Mouse (Mus musculus): ENCODE data around the gene Znhit3.

Znhit3 gene

DNA sequence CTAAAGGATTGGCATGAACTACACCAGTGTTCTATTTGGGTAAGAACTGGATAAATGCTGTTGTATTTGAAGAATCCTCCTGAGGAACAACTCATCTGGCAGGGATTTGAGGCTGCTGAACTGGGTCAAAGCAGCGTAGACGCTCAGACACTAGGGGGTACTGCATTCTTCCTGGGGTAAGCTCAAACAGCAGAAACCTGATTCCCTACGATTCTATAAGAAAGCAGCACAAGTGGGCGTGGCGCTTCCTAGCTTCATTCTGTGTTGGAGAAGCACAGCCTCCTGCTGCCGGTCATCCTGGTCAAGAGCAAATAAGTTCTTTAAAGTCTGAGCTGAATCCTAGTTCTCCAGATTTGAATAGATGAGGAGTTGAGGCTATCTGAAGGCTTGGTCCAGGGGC, 16.1 kb upstream of the Znhit3 start:
- DNase-seq (ENCODE audit: inconsistent age in 2 of 2, low spot score in 1 of 2): no peak

GRCm38 (mm10) chr11:84920981-84921380, 4.8 kb upstream of the Znhit3 start:
- DNase-seq (ENCODE audit: inconsistent age in 2 of 2, low spot score in 1 of 2): no peak

DNA sequence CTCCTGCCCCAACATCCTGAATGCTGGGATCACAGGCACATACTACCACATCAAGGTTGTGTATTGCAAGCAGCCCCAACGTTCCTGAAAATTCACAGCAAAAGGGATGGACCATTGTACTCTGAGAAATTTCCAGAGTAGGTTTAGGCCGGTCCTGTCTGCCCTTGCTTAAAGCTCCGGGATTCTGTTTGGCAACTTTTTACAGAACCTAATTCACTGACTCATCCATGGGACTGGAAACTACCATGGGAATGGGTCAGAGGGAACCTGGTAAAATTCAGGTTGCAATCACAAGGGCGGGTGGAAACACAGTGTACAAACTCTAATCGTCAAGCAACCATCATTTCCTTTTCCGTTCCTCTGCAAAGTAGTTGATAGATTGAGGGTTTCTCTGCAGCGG, 3.8 kb upstream of the Znhit3 start:
- DNase-seq (ENCODE audit: inconsistent age in 2 of 2, low spot score in 1 of 2): no peak

DNA sequence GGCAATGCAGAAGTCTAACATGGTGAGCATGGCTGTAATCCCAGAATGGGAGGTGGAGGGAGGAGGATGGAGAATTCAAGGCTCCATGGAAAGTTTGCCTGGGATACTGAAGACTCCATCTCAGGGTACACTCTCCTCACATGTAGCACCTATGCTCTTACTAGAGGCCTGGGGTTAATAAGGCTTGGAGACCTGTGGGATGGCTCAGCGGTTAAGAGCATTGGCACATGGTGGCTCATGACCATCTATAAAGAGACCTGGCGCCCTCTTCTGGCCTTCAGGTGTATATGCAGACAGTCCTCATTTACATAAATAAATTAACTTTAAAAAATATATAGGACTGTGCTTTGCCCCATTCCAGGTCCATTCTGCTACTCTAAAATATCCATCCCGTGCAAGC, 3.1 kb upstream of the Znhit3 start:
- DNase-seq (ENCODE audit: inconsistent age in 2 of 2, low spot score in 1 of 2): peak in 1 of 2 experiments; percentile 65

- peak; percentile 71 to 92 for DNase-seq (ENCODE audit: inconsistent age in 2 of 2, low spot score in 1 of 2)
Measured at GRCm38 (mm10) chr11:84918425-84918824, 2.3 kb upstream of the Znhit3 start.

DNA sequence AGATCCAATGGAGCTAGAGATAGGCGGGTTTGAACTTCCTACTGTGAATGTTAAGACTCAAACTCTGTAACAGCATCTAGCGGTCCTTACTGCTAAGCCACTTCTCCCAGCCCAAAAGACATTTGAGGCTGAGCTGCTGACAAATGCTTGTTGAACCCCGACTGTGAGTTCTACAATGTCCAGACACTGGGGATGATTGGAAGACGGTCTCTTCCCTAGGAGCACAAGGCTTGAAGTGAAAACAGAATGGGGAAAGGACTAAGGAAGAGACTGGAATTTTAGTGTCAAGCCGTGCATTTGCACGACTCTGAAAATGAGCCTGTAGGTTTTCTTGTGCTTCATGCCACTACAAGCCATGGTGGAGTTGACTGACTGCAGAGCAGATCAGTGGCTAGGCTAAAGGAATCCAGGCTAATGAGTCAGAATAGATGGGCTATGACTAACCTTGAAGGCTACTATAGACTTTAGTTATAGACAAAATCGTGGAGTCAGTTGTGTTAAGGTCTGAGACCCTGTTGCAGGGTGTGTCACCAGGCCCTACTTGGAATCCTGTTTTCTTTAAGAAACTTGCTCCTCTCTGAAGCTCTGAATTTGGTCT, 636 bp upstream of the Znhit3 start:
- no peak for DNase-seq (ENCODE audit: inconsistent age in 2 of 2, low spot score in 1 of 2)

GRCm38 (mm10) chr11:84914673-84915072, 1.5 kb downstream of the Znhit3 start:
- DNase-seq (ENCODE audit: inconsistent age in 2 of 2, low spot score in 1 of 2): no peak

GRCm38 (mm10) chr11:84910411-84910810, 5.8 kb downstream of the Znhit3 start:
- no peak for DNase-seq (ENCODE audit: inconsistent age in 2 of 2, low spot score in 1 of 2)

DNA sequence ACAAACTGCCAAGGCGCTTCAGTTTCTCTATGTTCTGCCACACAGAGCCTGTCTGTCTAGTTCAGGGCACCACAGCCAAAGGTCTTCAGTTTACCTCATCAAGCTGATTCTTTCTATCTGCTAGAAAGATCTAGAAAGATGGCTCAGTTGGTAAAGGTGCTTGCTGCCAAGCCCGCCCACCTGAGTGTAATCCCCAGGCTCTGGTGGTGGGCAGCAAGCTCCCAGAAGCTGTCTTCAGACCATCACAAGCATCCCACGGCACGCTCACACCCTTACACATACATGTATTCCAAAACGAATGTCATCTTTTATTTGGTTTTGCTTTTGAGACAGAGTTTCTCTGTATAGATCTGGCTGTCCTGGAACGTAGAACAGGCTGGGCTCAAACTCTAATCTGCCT, 7.7 kb downstream of the Znhit3 start:
- DNase-seq (ENCODE audit: inconsistent age in 2 of 2, low spot score in 1 of 2): no peak

DNA sequence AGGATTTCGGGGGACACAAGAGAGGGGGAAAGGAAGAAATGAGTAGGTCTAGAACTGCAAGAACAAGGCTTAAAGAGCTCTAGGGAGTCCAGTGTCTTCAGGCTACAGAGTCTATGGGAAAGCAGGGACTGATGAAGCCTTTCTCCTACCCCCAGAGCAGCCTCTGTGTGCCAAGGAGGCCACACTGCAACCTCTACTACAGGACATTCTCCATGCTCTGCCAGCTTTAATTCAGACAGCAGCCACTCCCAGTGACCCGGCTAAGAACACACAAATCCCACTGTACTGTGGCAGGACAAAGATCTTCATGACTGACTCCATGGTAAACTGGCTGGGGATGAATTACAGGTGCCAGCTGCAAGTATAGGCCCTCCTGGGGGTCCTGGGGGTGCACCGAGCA, 9.1 kb downstream of the Znhit3 start:
- no peak for DNase-seq (ENCODE audit: inconsistent age in 2 of 2, low spot score in 1 of 2)

DNA sequence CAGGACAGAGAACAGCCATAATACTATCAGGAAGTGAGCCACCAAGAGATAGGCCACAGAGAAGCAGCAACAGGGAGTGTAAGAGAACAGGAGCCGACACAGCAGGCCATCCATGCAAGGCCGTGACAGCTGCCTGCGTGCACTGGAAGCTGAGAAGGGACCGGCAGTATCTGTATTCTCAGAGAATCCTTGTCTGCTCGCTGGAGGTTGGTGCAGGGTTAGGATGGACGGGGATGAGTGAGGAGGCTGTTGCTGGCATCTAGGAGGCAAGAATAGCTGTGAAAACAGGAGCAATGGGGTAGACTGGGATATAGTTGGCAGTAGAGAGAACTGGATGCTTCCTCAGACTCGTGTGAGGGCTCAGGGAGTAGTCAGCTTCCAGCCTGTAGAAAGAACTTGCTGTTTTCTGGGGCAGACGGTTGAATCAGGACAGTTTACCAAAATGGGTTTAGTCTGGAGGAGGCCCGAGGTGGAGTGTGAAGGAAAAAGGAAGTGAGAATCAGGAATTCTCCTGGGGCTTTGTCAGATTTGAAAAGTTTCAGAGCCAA, 11.5 kb downstream of the Znhit3 start:
- DNase-seq (ENCODE audit: inconsistent age in 2 of 2, low spot score in 1 of 2): no peak

DNA sequence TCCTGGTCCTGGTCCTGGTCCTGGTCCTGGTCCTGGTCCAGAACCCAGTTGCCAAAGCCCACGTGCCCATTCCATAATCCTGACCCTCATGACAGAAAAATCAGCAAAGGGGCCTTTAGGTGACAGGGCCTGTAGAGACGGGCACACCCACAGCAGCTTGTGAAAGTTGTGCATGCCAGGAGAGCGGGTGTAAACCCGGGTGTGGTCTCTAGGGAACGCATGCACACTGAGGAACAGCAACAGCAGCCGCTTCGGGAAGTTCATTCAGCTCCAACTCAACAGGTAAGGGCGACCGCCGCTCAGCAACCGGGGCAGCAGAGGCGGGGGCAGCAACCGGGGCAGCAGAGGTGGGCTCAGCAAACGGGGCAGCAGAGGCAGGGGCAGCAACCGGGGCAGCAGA, 23.1 kb downstream of the Znhit3 start:
- no peak for DNase-seq (ENCODE audit: inconsistent age in 2 of 2, low spot score in 1 of 2)

DNA sequence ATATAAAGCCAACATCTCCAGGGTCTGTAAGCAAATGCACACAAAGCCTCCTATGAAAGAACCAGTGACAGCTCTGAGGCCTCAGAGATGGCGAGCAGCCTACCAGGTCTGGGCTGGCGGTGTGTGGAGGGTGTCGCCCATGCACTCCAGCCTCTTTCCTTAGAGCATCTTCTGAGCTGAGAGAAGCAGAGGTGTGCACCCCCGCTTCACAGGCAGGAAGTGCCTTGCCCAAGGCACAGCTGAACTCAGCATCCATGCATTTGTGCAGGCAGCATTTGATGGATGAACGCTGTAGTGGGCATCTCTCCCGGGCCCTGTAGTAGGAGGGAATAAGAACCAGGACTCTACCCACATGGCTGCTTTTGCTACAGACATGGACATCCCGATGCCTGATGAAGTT, 24.5 kb downstream of the Znhit3 start:
- DNase-seq (ENCODE audit: inconsistent age in 2 of 2, low spot score in 1 of 2): no peak

DNA sequence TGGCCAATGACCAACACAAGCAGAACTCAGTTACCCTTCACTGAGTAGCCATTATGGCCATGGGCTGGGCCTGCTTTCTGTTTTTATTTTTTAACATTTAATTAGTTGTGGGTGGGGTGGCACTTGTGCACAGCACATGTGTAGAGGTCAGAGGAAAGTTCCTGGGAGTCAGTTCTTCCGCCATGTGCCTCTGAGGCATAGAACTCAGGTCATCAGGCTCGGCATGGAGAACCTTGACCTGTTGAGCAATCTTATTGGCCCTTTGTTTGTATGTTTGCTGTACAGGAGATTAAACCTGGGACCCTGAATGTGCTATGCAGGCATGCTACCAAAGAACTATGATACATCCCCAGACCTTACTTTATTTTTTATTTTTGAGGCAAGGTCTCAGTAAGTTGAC, 26.7 kb downstream of the Znhit3 start:
- no peak for DNase-seq (ENCODE audit: inconsistent age in 2 of 2, low spot score in 1 of 2)

DNA sequence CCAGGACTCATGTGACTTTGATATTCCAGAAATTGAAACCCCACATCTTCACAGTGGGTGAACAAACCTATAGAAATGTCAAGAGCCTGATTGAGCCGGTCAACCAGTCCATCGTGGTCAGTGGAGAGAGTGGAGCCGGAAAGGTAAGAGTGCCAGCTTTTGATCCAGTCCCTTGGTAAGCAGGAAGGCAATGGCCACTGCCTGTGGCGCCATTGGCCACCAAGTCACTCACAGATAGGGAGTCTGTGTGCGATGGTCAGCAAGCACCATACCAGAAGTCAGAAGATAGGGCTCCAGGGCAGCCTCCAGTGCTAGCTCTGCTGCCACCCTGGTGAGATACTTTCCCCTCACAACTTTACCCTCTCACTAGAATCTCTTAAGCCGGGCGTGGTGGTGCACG, 28.1 kb downstream of the Znhit3 start:
- DNase-seq (ENCODE audit: inconsistent age in 2 of 2, low spot score in 1 of 2): no peak

DNA sequence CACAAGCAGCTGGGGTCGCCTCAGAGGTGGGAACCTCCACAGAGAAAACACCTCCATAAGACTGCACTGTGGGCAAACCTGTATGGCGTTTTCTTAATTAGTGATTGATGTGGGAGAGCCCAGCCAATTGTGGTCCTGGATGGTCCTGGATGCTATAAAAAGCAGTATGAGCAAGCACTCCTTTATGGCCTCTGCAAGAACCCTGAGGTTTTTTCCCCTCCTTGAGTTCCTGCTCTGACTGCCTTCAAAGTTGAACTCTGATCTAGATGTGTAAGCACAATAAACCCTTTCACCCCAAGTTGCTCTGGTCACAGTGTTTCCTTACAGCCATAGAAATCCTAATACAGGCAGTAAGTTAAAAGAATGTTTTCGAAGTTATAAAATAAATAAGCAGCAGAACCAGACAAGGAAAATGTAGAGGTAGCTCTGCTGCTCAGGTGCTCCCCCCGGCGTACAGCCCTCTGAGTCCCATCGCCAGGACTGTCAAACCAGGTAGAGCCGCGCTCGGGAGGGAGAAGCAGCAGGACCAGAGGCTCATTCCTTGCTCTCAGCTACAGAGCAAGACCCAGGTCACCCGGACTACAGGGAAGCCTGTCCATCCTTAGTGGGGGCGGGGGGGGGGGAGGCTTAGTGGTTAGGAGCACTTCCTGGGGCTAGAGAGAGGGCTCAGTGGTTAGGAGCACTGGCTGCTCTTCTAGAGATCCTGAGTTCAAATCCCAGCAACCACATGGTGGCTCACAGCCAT, 29.2 kb downstream of the Znhit3 start:
- DNase-seq (ENCODE audit: inconsistent age in 2 of 2, low spot score in 1 of 2): no peak

DNA sequence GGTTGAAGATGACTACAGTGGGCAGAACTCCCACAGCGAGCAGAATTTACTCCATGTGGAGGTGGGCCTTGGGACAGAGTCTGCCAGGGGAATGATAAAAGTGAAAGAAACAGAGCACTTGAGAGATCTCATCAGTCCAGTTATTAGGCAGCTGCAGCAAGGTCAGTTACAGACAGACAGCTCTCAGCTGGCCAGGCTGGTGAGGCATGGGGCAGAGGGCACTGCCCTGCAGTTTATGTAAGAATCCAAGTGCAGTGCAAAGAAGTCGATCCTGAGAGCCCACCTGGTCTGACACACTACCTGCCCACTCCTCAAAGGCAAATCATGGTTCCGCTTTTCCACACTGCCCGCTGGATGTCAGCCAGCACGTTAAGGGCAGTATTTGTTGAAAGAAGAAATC, 29.9 kb downstream of the Znhit3 start:
- no peak for DNase-seq (ENCODE audit: inconsistent age in 2 of 2, low spot score in 1 of 2)

DNA sequence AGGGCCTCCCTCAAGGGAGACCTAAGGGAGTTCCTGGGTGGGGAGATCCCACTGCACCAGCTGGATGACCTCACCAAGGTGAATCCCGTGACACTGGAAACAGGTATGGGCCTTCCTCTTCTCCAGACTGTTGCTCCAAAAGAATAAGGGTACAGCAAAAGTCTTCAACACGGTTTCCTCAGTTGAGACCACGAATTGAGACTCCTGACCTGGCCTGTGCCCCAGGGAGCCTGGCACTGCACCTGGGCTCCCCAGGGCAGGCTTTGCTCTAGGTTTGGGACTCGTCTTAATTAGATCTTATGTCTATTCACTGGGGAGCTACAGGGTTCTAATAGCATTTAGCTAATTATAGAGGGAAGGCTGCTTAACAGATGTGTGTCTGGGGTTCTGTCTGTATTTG, 30.9 kb downstream of the Znhit3 start:
- no peak for DNase-seq (ENCODE audit: inconsistent age in 2 of 2, low spot score in 1 of 2)

DNA sequence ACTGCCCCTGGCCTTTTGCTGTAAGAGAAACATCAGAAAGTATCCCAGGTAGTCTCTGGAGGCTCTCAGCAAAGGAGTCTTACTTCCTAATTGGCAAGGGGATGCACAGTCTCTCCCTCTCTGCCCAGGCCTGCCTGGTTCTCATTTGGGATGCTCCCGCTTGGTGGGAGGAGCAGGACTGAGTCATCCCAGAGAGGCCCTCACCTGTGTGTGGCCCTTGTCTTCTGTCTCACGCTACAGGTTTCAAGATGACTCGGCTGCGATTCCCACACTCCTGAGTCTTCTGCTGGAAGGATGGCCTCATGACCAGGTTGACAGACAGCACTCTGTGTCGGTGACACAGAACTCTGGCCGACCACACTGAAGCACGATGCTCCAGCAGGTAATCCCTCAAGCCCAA, 33.8 kb downstream of the Znhit3 start:
- no peak for DNase-seq (ENCODE audit: inconsistent age in 2 of 2, low spot score in 1 of 2)

DNA sequence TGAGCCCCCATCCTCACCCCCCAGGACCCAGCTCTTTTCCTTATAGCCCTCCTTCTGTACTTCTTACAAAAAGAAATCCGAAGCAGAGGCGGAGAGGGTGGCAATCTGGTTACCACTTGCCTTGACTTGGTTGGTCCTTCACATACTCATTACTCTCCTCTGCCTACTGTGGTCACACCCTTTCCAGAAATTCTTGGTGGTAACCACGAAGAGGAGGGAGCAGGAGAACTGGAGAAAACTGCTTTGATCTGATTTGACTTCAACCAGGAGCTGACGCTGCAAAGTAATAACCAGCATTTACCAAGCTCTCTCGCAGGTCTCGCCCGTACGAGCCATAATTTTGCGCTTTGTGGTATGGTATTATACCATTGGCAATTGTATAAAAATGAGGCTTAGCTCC, 35.2 kb downstream of the Znhit3 start:
- DNase-seq (ENCODE audit: inconsistent age in 2 of 2, low spot score in 1 of 2): no peak

- DNase-seq (ENCODE audit: inconsistent age in 2 of 2, low spot score in 1 of 2): peak; percentile 62 to 88
Measured at GRCm38 (mm10) chr11:84880465-84880961, 35.7 kb downstream of the Znhit3 start.

DNA sequence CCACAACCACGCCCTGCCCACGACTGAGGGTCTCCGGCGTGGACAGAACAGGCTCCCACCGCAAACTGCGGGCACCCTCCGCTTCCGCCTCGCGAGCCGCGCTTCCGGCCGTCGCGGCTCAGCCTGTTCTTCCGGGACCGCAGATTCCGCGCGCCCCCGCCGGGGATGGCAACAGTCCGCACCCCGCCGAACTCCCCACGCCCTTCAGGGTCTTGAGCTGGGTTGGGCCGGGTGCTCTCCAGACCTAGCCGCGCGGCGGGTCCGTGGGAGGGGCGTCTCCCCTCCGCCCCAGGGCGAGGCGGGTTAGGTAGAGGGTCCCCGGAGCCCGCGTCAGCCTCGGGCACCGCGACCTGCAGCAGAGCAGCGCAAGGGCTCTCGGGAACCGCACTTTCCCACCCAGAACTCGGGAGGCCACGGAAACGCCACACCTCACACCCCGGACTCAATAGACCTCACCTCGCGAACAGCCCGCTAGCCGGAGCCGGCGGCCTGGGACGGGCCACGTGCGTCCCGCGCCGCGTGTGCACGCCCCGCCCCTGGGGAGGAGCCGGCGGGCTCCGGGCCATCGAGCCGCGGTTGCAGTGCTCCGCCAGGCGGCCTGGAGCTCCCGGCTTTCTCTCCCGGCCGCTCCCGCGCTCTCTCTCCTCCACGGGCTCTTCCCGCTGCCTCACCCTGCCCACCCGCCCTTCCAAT, 36.2 kb downstream of the Znhit3 start, which contains the start of the genes Myo19 and Pigw:
Gene Myo19, plus strand, starts transcription at position 377 of the 693 bp plus-strand sequence.
Gene Pigw, minus strand, starts transcription at position 514 of the 693 bp plus-strand sequence.
- peak; percentile 89 to 92 for DNase-seq (ENCODE audit: inconsistent age in 2 of 2, low spot score in 1 of 2)

Measured in adrenal gland, adult (tissue).